Comparison of ENCODE assay signal across 8 mouse cellular contexts in the genomic region with DNA sequence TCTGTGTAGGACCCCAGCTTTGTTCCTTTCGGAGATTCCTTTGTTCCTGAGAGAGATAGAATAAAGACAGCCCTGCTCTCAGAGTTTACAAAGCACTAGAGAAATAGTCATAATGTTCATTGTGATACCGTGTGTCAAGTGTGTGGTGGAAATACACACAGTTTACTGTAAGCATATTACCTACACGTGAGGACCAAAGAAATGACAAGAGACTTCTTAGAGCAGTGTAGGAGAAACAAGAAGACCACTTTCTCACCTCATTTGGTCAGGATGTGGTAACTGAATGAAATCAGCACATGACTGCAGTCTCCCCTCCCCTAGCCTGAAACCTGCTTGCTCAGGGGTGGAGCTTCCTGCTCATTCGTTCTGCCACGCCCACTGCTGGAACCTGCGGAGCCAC. TPM values are rescaled to one million over a fixed set of nuclear protein-coding genes. Genes with fewer than 3 reads are reported as not detected.
DNase-seq lines count a peak whose midpoint lies in the region; ATAC-seq lines count a peak whose summit lies in the region.

No protein-coding gene starts in this region.

- no peak for DNase-seq in heart, adult 8-10 months (ENCODE audit: low spot score)
- peak; percentile 75 for DNase-seq in MN1 (ENCODE audit: low spot score)
- DNase-seq in liver, embryonic 11.5 days (ENCODE audit: low spot score), result no peak
- DNase-seq in cerebellum, postnatal 14 days, result no peak
- DNase-seq in gastrocnemius, postnatal 4 days (ENCODE audit: low spot score in 2 of 2), result no peak

- peak overlapping the region; percentile 83 for H3K4me2 ChIP-seq in heart, embryonic 14.5 days (ENCODE audit: low read length)
- H3K4me2 ChIP-seq in forebrain, embryonic 16.5 days (ENCODE audit: low read length), result peak overlapping the region; percentile 95
- H3K4me2 ChIP-seq in liver, embryonic 11.5 days, result peak overlapping the region; percentile 96

- H3K27me3 ChIP-seq in heart, embryonic 14.5 days (ENCODE audit: control insufficient read depth, insufficient read depth, low read length), result no peaks in the 10 kb centered on the region
- H3K27me3 ChIP-seq in forebrain, embryonic 16.5 days (replicated peaks; ENCODE audit: control insufficient read depth, insufficient read depth, low read length), result no peaks in the 10 kb centered on the region
- H3K27me3 ChIP-seq in liver, embryonic 11.5 days (replicated peaks; ENCODE audit: control insufficient read depth, insufficient read depth, low read length), result no peaks in the 10 kb centered on the region

- H3K4me3 ChIP-seq in heart, embryonic 14.5 days (ENCODE audit: control insufficient read depth in 1 of 2, insufficient read depth in 1 of 2, low read depth in 1 of 2, low read length in 2 of 2), result peak overlapping the region; percentile 6 to 56; a peak in 2 of 4 replicates
- H3K4me3 ChIP-seq in forebrain, embryonic 16.5 days (replicated peaks; ENCODE audit: low read length), result peak overlapping the region; percentile 75
- H3K4me3 ChIP-seq in liver, embryonic 11.5 days (ENCODE audit: low read depth, low read length), result peak overlapping the region; percentile 68

- no peak for ATAC-seq in heart, embryonic 14.5 days (ENCODE audit: insufficient number of reproducible peaks, insufficient read depth, low FRiP score, low read depth)
- ATAC-seq in forebrain, embryonic 16.5 days, result peak; percentile 11
- peak; percentile 50 for ATAC-seq in liver, embryonic 11.5 days (replicated peaks; ENCODE audit: low FRiP score)
- peak; percentile 52 for ATAC-seq in neutrophil, adult 5-6 weeks (ENCODE audit: extremely low read depth, insufficient number of reproducible peaks, low FRiP score, poor library complexity, severe bottlenecking)

- no peaks in the 10 kb centered on the region for H3K9me3 ChIP-seq in heart, embryonic 14.5 days (ENCODE audit: control insufficient read depth, low read length)
- no peaks in the 10 kb centered on the region for H3K9me3 ChIP-seq in forebrain, embryonic 16.5 days (ENCODE audit: control insufficient read depth, low read length)
- H3K9me3 ChIP-seq in liver, embryonic 11.5 days (ENCODE audit: control insufficient read depth, low read length), result peaks cover 2% of the 10 kb centered on the region; the same call in 1 of the 2 replicates

- H3K9ac ChIP-seq in heart, embryonic 14.5 days (ENCODE audit: low read length), result peak overlapping the region; percentile 35
- peak overlapping the region; percentile 46 for H3K9ac ChIP-seq in forebrain, embryonic 16.5 days (replicated peaks; ENCODE audit: low read depth, low read length)
- H3K9ac ChIP-seq in liver, embryonic 11.5 days (ENCODE audit: low read depth, low read length), result peak overlapping the region; percentile 68

- 2% methylated on average over 6 of the region's 6 CpGs for WGBS in heart, embryonic 14.5 days
- WGBS in forebrain, embryonic 16.5 days, result 10% methylated on average over 6 of the region's 6 CpGs
- WGBS in liver, embryonic 11.5 days, result 4% methylated on average over 6 of the region's 6 CpGs

- peaks cover 7 to 11% of the 10 kb centered on the region in 2 experiments for H3K4me1 ChIP-seq in heart, embryonic 14.5 days (ENCODE audit: control insufficient read depth in 2 of 2, insufficient read depth in 2 of 2, low read length in 2 of 2)
- peaks cover 11% of the 10 kb centered on the region for H3K4me1 ChIP-seq in forebrain, embryonic 16.5 days (replicated peaks; ENCODE audit: control insufficient read depth, insufficient read depth, low read length)
- peaks cover 13% of the 10 kb centered on the region for H3K4me1 ChIP-seq in liver, embryonic 11.5 days (replicated peaks; ENCODE audit: control insufficient read depth, insufficient read depth, low read length)

- H3K27ac ChIP-seq in heart, embryonic 14.5 days (replicated peaks in 1 of 2; ENCODE audit: control insufficient read depth in 1 of 2, insufficient read depth in 1 of 2, low read depth in 2 of 2, low read length in 2 of 2), result no peak overlapping the region
- peak overlapping the region; percentile 37; the same call in 1 of the 2 replicates for H3K27ac ChIP-seq in forebrain, embryonic 16.5 days (ENCODE audit: low read length)
- peak overlapping the region; percentile 54 for H3K27ac ChIP-seq in liver, embryonic 11.5 days (ENCODE audit: low read depth, low read length)

- peaks cover 16% of the 10 kb centered on the region for H3K36me3 ChIP-seq in heart, embryonic 14.5 days (ENCODE audit: control insufficient read depth, insufficient read depth, low read length)
- 0 out of 2 replicates have a peak, but pooled peaks cover 3% of the 10 kb centered on the region for H3K36me3 ChIP-seq in forebrain, embryonic 16.5 days (ENCODE audit: control insufficient read depth, insufficient read depth)
- H3K36me3 ChIP-seq in liver, embryonic 11.5 days (ENCODE audit: control insufficient read depth, insufficient read depth, low read length), result 0 out of 2 replicates have a peak, but pooled peaks cover 2% of the 10 kb centered on the region

RNA-seq across cellular contexts. Expression of a gene that starts 17.2 kb away (rescaled TPM):
- 10.8 and 12.0 TPM in 2 replicates for polyA plus RNA-seq in heart, embryonic 14.5 days (2014; fragmentation: Nextera tagmentation; extraction: Ambion mirVana)
- 1 to 10 TPM; 1.6 to 7.0 (median 4.2) TPM for total RNA-seq in heart, adult 8-10 months (2022)
- 70.3 and 87.3 TPM in 2 replicates for polyA plus RNA-seq in forebrain, embryonic 16.5 days (2015; fragmentation: Nextera tagmentation; extraction: Ambion mirVana)
- 3.5 and 4.3 TPM in 2 replicates for polyA plus RNA-seq in liver, embryonic 11.5 days (2014; fragmentation: Nextera tagmentation; extraction: Ambion mirVana)
- 0.74 and 0.81 TPM in 2 replicates for total RNA-seq in neutrophil, adult 5-6 weeks (2017)
- total RNA-seq in gastrocnemius, postnatal 4 days (2021), result 1 to 10 TPM; 2.2 to 2.3 TPM

RNA-seq across cellular contexts. Expression of a gene that starts 21.3 kb away (rescaled TPM):
- polyA plus RNA-seq in heart, embryonic 14.5 days (2014; fragmentation: Nextera tagmentation; extraction: Ambion mirVana), result 50.2 and 56.1 TPM in 2 replicates
- 10 to 100 TPM; 24.1 to 35.6 (median 29.8) TPM for total RNA-seq in heart, adult 8-10 months (2022)
- polyA plus RNA-seq in forebrain, embryonic 16.5 days (2015; fragmentation: Nextera tagmentation; extraction: Ambion mirVana), result 64.1 and 64.3 TPM in 2 replicates
- 93.8 and 98.8 TPM in 2 replicates for polyA plus RNA-seq in liver, embryonic 11.5 days (2014; fragmentation: Nextera tagmentation; extraction: Ambion mirVana)
- 9.8 and 11.5 TPM in 2 replicates for total RNA-seq in neutrophil, adult 5-6 weeks (2017)
- total RNA-seq in gastrocnemius, postnatal 4 days (2021), result 10 to 100 TPM; 20.4 to 23.2 TPM

RNA-seq across cellular contexts. Expression of a gene that starts 21.5 kb away (rescaled TPM):
- polyA plus RNA-seq in heart, embryonic 14.5 days (2014; fragmentation: Nextera tagmentation; extraction: Ambion mirVana), result 1.3 TPM in 1 of 2 replicates, not detected in the other
- total RNA-seq in heart, adult 8-10 months (2022), result 1 to 10 TPM; 1.4 to 3.6 (median 2.9) TPM
- not detected in 2 replicates for polyA plus RNA-seq in forebrain, embryonic 16.5 days (2015; fragmentation: Nextera tagmentation; extraction: Ambion mirVana)
- polyA plus RNA-seq in liver, embryonic 11.5 days (2014; fragmentation: Nextera tagmentation; extraction: Ambion mirVana), result 0.92 TPM in 1 of 2 replicates, not detected in the other
- total RNA-seq in neutrophil, adult 5-6 weeks (2017), result 10.6 and 11.1 TPM in 2 replicates
- 10 to 100 TPM; 15.6 TPM for total RNA-seq in gastrocnemius, postnatal 4 days (2021)

RNA-seq across cellular contexts. Expression of a gene that starts 22.5 kb away (rescaled TPM):
- polyA plus RNA-seq in heart, embryonic 14.5 days (2014; fragmentation: Nextera tagmentation; extraction: Ambion mirVana), result 3.2 and 4.7 TPM in 2 replicates
- total RNA-seq in heart, adult 8-10 months (2022), result 10 to 100 TPM; 17.5 to 26.5 (median 24.3) TPM
- 2.1 and 3.3 TPM in 2 replicates for polyA plus RNA-seq in forebrain, embryonic 16.5 days (2015; fragmentation: Nextera tagmentation; extraction: Ambion mirVana)
- 13.7 and 14.7 TPM in 2 replicates for polyA plus RNA-seq in liver, embryonic 11.5 days (2014; fragmentation: Nextera tagmentation; extraction: Ambion mirVana)
- total RNA-seq in neutrophil, adult 5-6 weeks (2017), result 316 and 362 TPM in 2 replicates
- total RNA-seq in gastrocnemius, postnatal 4 days (2021), result 100 to 1,000 TPM; 126 to 168 TPM

RNA-seq across cellular contexts. Expression of a gene that starts 22.7 kb away (rescaled TPM):
- polyA plus RNA-seq in heart, embryonic 14.5 days (2014; fragmentation: Nextera tagmentation; extraction: Ambion mirVana), result 6.8 and 7.6 TPM in 2 replicates
- 10 to 100 TPM in 2 of 4 experiments, 1 to 10 TPM in 2; 8.3 to 10.2 (median 9.8) TPM for total RNA-seq in heart, adult 8-10 months (2022)
- polyA plus RNA-seq in forebrain, embryonic 16.5 days (2015; fragmentation: Nextera tagmentation; extraction: Ambion mirVana), result 8.6 and 10.8 TPM in 2 replicates
- 7.7 and 7.9 TPM in 2 replicates for polyA plus RNA-seq in liver, embryonic 11.5 days (2014; fragmentation: Nextera tagmentation; extraction: Ambion mirVana)
- total RNA-seq in neutrophil, adult 5-6 weeks (2017), result 18.0 and 21.3 TPM in 2 replicates
- total RNA-seq in gastrocnemius, postnatal 4 days (2021), result 1 to 10 TPM; 3.2 to 3.8 TPM

Comparison
In these comparisons a context has a peak if more than half of its experiments do, and no peak if none do; other contexts are left out.
1. H3K27ac ChIP-seq: peak in forebrain, embryonic 16.5 days (single experiment) and liver, embryonic 11.5 days (single experiment); none in heart, embryonic 14.5 days (0 of 2).
2. Peak in every context shown above with its lines, with median percentiles within 50 percentile points of each other: H3K4me2 ChIP-seq, H3K4me3 ChIP-seq and H3K9ac ChIP-seq.